24 mouse cellular contexts compared by ENCODE assay signal in genomic region chr10:94335047-94335446, GRCm38 (mm10). TPM values are rescaled to one million over a fixed set of nuclear protein-coding genes. Genes with fewer than 3 reads are reported as not detected.
DNase-seq lines count a peak whose midpoint lies in the region; ATAC-seq lines count a peak whose summit lies in the region.
"Had no signal": no experiment of that assay in that cellular context is flagged by ENCODE, and none has a peak within 500 bp of the region (broad histone marks: within the 10 kb centered on the region; RNA-seq: fewer than 3 reads in every experiment).

No protein-coding gene starts in this region.

- H3K4me1 ChIP-seq in embryonic facial prominence, embryonic 14.5 days (ENCODE audit: control insufficient read depth, insufficient read depth, low read length) = 0 out of 2 replicates have a peak, but pooled peaks cover 6% of the 10 kb centered on the region
- H3K4me1 ChIP-seq in embryonic facial prominence, embryonic 10.5 days = 0 out of 2 replicates have a peak, but pooled peaks cover under 1% of the 10 kb centered on the region
- peaks cover 18% of the 10 kb centered on the region for H3K4me1 ChIP-seq in heart, embryonic 10.5 days
- peaks cover 7% of the 10 kb centered on the region for H3K4me1 ChIP-seq in neural tube, embryonic 13.5 days (replicated peaks)
- H3K4me1 ChIP-seq in neural tube, embryonic 15.5 days = peaks cover 5% of the 10 kb centered on the region; the same call in 1 of the 2 replicates

- H3K9ac ChIP-seq in embryonic facial prominence, embryonic 14.5 days (ENCODE audit: low read depth, low read length) = no peak overlapping the region
- H3K9ac ChIP-seq in neural tube, embryonic 13.5 days = no peak overlapping the region
- no peak overlapping the region for H3K9ac ChIP-seq in neural tube, embryonic 15.5 days (replicated peaks)

- 0 out of 2 replicates have a peak, but pooled peaks cover 3% of the 10 kb centered on the region for H3K9me3 ChIP-seq in embryonic facial prominence, embryonic 14.5 days (ENCODE audit: control insufficient read depth, low read length)
- no peaks in the 10 kb centered on the region for H3K9me3 ChIP-seq in embryonic facial prominence, embryonic 10.5 days
- no peaks in the 10 kb centered on the region for H3K9me3 ChIP-seq in heart, embryonic 10.5 days
- no peaks in the 10 kb centered on the region for H3K9me3 ChIP-seq in neural tube, embryonic 13.5 days
- H3K9me3 ChIP-seq in neural tube, embryonic 15.5 days (replicated peaks) = no peaks in the 10 kb centered on the region
- H3K9me3 ChIP-seq: G1E had no signal

- H3K4me3 ChIP-seq in embryonic facial prominence, embryonic 14.5 days (ENCODE audit: low read depth, low read length) = no peak overlapping the region
- no peak overlapping the region for H3K4me3 ChIP-seq in embryonic facial prominence, embryonic 10.5 days
- H3K4me3 ChIP-seq in heart, embryonic 10.5 days = no peak overlapping the region
- no peak overlapping the region for H3K4me3 ChIP-seq in neural tube, embryonic 13.5 days
- no peak overlapping the region for H3K4me3 ChIP-seq in neural tube, embryonic 15.5 days (replicated peaks)

- H3K36me3 ChIP-seq in embryonic facial prominence, embryonic 14.5 days (ENCODE audit: control insufficient read depth, insufficient read depth, low read length) = no peaks in the 10 kb centered on the region
- H3K36me3 ChIP-seq in embryonic facial prominence, embryonic 10.5 days (replicated peaks) = no peaks in the 10 kb centered on the region
- no peaks in the 10 kb centered on the region for H3K36me3 ChIP-seq in heart, embryonic 10.5 days
- no peaks in the 10 kb centered on the region for H3K36me3 ChIP-seq in neural tube, embryonic 13.5 days
- no peaks in the 10 kb centered on the region for H3K36me3 ChIP-seq in neural tube, embryonic 15.5 days
- H3K36me3 ChIP-seq: G1E had no signal

- no peaks in the 10 kb centered on the region for H3K27me3 ChIP-seq in embryonic facial prominence, embryonic 14.5 days (replicated peaks; ENCODE audit: control insufficient read depth, insufficient read depth, low read length)
- no peaks in the 10 kb centered on the region for H3K27me3 ChIP-seq in embryonic facial prominence, embryonic 10.5 days (replicated peaks; ENCODE audit: low read depth, poor library complexity, severe bottlenecking)
- H3K27me3 ChIP-seq in heart, embryonic 10.5 days (ENCODE audit: insufficient read depth, poor library complexity, severe bottlenecking) = no peaks in the 10 kb centered on the region
- H3K27me3 ChIP-seq in neural tube, embryonic 13.5 days = no peaks in the 10 kb centered on the region
- no peaks in the 10 kb centered on the region for H3K27me3 ChIP-seq in neural tube, embryonic 15.5 days (replicated peaks)
- H3K27me3 ChIP-seq: CH12.LX, Patski had no signal

- peak; percentile 26; the same call in 1 of the 2 replicates for ATAC-seq in embryonic facial prominence, embryonic 14.5 days (ENCODE audit: low read depth)
- peak; percentile 53; the same call in 1 of the 2 replicates for ATAC-seq in neural tube, embryonic 13.5 days (ENCODE audit: low read depth)
- ATAC-seq in neural tube, embryonic 15.5 days (ENCODE audit: low FRiP score) = peak; percentile 52
- ATAC-seq: activated CD4-positive, CD25-positive, alpha-beta regulatory T cell, adult 4 months; CD4-positive, CD25-positive, alpha-beta regulatory T cell, adult 4 months; Patski had no signal

- 68% methylated on average over 10 of the region's 10 CpGs for WGBS in embryonic facial prominence, embryonic 14.5 days
- 80% methylated on average over 10 of the region's 10 CpGs for WGBS in embryonic facial prominence, embryonic 10.5 days
- 77% methylated on average over 10 of the region's 10 CpGs for WGBS in heart, embryonic 10.5 days
- 59% methylated on average over 10 of the region's 10 CpGs for WGBS in neural tube, embryonic 13.5 days
- WGBS in neural tube, embryonic 15.5 days = 54% methylated on average over 10 of the region's 10 CpGs

- DNase-seq in embryonic facial prominence, embryonic 14.5 days (ENCODE audit: low spot score) = no peak
- DNase-seq in embryonic facial prominence, embryonic 10.5 days (ENCODE audit: low spot score) = no peak
- peak; percentile 64 for DNase-seq in heart, adult 11 months
- no peak for DNase-seq in heart, embryonic 10.5 days (ENCODE audit: low spot score)
- DNase-seq in neural tube, embryonic 10.5 days (ENCODE audit: extremely low spot score, low spot score) = no peak
- no peak for DNase-seq in adrenal gland, adult (ENCODE audit: inconsistent age in 2 of 2, low spot score in 1 of 2)
- DNase-seq: adrenal gland, adult 2 months; adrenal gland, adult 8-10 months; adrenal gland, postnatal 10 days; adrenal gland, postnatal 14 days; adrenal gland, postnatal 25 days; adrenal gland, postnatal 36 days; B cell, adult 2 months; cerebellum, adult 11 months; cerebellum, adult 11-12 months; cerebellum, adult 18-20 months had no signal

- no peak overlapping the region for H3K4me2 ChIP-seq in embryonic facial prominence, embryonic 14.5 days (ENCODE audit: low read depth, low read length)
- no peak overlapping the region for H3K4me2 ChIP-seq in neural tube, embryonic 13.5 days
- no peak overlapping the region for H3K4me2 ChIP-seq in neural tube, embryonic 15.5 days

- no peak overlapping the region for H3K27ac ChIP-seq in embryonic facial prominence, embryonic 14.5 days (replicated peaks; ENCODE audit: low read depth, low read length)
- no peak overlapping the region for H3K27ac ChIP-seq in embryonic facial prominence, embryonic 10.5 days (replicated peaks)
- H3K27ac ChIP-seq in heart, embryonic 10.5 days = no peak overlapping the region
- 0 out of 2 replicates have a peak overlapping the region, but pooled peaks have one; percentile 25 for H3K27ac ChIP-seq in neural tube, embryonic 13.5 days (replicated peaks)
- H3K27ac ChIP-seq in neural tube, embryonic 15.5 days (replicated peaks) = peak overlapping the region; percentile 56

RNA-seq across cellular contexts. Expression of gene Tmcc3, which starts 23.3 kb away (rescaled TPM):
- polyA plus RNA-seq in embryonic facial prominence, embryonic 14.5 days (2014; fragmentation: Nextera tagmentation; extraction: Ambion mirVana) = 16.0 and 17.4 TPM in 2 replicates
- 2.1 and 3.2 TPM in 2 replicates for polyA plus RNA-seq in embryonic facial prominence, embryonic 10.5 days (2016; fragmentation: Nextera tagmentation; extraction: Ambion mirVana)
- polyA plus RNA-seq in heart, embryonic 10.5 days (2016; fragmentation: Nextera tagmentation; extraction: Ambion mirVana) = 9.8 and 12.2 TPM in 2 replicates
- 12.0 and 12.9 TPM in 2 replicates for polyA plus RNA-seq in neural tube, embryonic 13.5 days (2015; fragmentation: Nextera tagmentation; extraction: Ambion mirVana)
- 17.6 and 18.4 TPM in 2 replicates for polyA plus RNA-seq in neural tube, embryonic 15.5 days (2015; fragmentation: Nextera tagmentation; extraction: Ambion mirVana)

RNA-seq across cellular contexts. Expression of gene Gm4792, which starts 36.5 kb away (rescaled TPM):
- not detected in 2 replicates for polyA plus RNA-seq in embryonic facial prominence, embryonic 14.5 days (2014; fragmentation: Nextera tagmentation; extraction: Ambion mirVana)
- polyA plus RNA-seq in embryonic facial prominence, embryonic 10.5 days (2016; fragmentation: Nextera tagmentation; extraction: Ambion mirVana) = not detected in 2 replicates
- polyA plus RNA-seq in heart, embryonic 10.5 days (2016; fragmentation: Nextera tagmentation; extraction: Ambion mirVana) = not detected in 2 replicates
- not detected in 2 replicates for polyA plus RNA-seq in neural tube, embryonic 13.5 days (2015; fragmentation: Nextera tagmentation; extraction: Ambion mirVana)
- polyA plus RNA-seq in neural tube, embryonic 15.5 days (2015; fragmentation: Nextera tagmentation; extraction: Ambion mirVana) = 0.20 and 0.24 TPM in 2 replicates
- polyA plus RNA-seq: activated CD4-positive, CD25-positive, alpha-beta regulatory T cell, adult 4 months; adrenal gland, adult 2 months; C2C12; CD4-positive, CD25-positive, alpha-beta regulatory T cell, adult 4 months; G1E; Patski had no signal

Comparison
In these comparisons a context has a peak if more than half of its experiments do, and no peak if none do; other contexts are left out.
1. H3K27ac ChIP-seq: peak in neural tube, embryonic 13.5 days (single experiment) and neural tube, embryonic 15.5 days (single experiment); none in embryonic facial prominence, embryonic 14.5 days (single experiment), embryonic facial prominence, embryonic 10.5 days (single experiment) and heart, embryonic 10.5 days (single experiment).
2. Peak in every context shown above with its lines, with median percentiles within 50 percentile points of each other: ATAC-seq.